Mouse (Mus musculus): Measurements from ENCODE around the gene Wnt4. TPM values are rescaled to one million over a fixed set of nuclear protein-coding genes. Genes with fewer than 3 reads are reported as not detected.

Gene Wnt4
- polyA plus RNA-seq, 1 experiment from 2014 or later, result 1.7 TPM

- ATAC-seq (ENCODE audit: low read depth), result peak; percentile 15; the same call in 1 of the 2 replicates
- Histone ChIP-seq H3K9me3 (ENCODE audit: control insufficient read depth, low read length) (no peaks in the 10 kb centered on the region), H3K9ac (replicated peaks; ENCODE audit: low read depth, low read length) (peak overlapping the region; percentile 62), H3K36me3 (ENCODE audit: control insufficient read depth, insufficient read depth, low read length) (no peaks in the 10 kb centered on the region), H3K4me1 (ENCODE audit: control insufficient read depth, insufficient read depth, low read length) (peaks cover 8% of the 10 kb centered on the region; the same call in 1 of the 2 replicates), H3K4me3 (ENCODE audit: low read depth, low read length) (peak overlapping the region; percentile 57), H3K27me3 (ENCODE audit: control insufficient read depth, insufficient read depth, low read length) (no peaks in the 10 kb centered on the region; the same call in 1 of the 2 replicates), H3K27ac (ENCODE audit: low read depth, low read length) (0 out of 2 replicates have a peak overlapping the region, but pooled peaks have one; percentile 16), H3K4me2 (ENCODE audit: low read depth, low read length) (peak overlapping the region; percentile 94)
- 2% methylated on average over 19 of the region's 46 CpGs for WGBS
These were observed 685 bp upstream of the Wnt4 start for GRCm38 (mm10) chr4:137276443-137277165.

- Histone ChIP-seq H3K9me3 (ENCODE audit: control insufficient read depth, low read length) (no peaks in the 10 kb centered on the region), H3K27ac (ENCODE audit: low read depth, low read length) (peak overlapping the region; percentile 57), H3K27me3 (ENCODE audit: control insufficient read depth, insufficient read depth, low read length) (no peaks in the 10 kb centered on the region; the same call in 1 of the 2 replicates), H3K36me3 (ENCODE audit: control insufficient read depth, insufficient read depth, low read length) (no peaks in the 10 kb centered on the region), H3K4me1 (ENCODE audit: control insufficient read depth, insufficient read depth, low read length) (peaks cover 10% of the 10 kb centered on the region), H3K4me2 (ENCODE audit: low read depth, low read length) (peak overlapping the region; percentile 94), H3K4me3 (ENCODE audit: low read depth, low read length) (peak overlapping the region; percentile 57), H3K9ac (replicated peaks; ENCODE audit: low read depth, low read length) (peak overlapping the region; percentile 62)
- ATAC-seq (ENCODE audit: low read depth), result no peak
- under 1% methylated on average over 36 of the region's 71 CpGs for WGBS
These were observed 383 bp downstream of the Wnt4 start for GRCm38 (mm10) chr4:137277600-137278143.

DNA sequence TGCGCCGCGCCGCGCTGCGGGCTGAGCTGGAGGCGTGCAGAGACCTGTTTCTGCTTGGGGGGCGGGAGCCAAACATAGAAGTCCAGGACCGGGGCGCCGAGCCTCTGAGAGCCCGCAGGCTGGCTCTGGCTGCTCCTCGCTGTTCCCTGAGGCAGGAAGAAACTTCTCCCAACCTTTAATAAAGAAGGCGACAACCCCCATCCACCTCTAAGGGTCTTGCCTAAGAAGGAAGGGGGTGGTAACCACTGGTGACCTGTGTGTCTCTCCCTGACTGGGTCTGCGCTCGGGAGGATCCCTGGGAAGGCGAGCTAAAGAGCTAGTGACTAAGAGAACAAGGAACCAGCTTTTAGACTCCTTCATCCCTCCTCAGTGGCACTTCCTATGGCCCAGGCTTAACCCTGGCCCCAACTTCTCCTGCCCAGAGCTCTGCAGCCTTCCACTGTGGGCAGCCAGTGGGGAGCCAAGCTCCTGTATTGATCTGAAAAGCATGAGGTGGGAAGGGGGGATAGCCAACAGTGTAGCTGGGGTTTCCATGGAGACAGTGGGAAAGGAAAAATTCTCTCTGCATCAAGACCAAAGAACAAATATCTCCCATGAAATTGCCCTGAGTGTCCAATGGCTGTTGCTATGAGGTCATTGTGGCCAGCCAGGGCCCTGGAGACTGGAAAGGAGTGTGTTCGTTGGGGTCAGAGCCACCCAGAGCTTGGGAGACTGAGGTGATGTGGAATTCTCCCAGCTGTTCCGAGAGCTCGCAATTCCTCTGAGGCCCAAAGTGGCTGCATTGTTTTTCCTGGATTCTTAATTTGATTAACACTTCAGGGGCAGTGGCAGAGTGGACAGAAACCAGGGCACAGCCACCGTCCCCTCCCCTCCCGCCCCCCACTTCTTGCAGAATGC is 1.1 kb downstream of the Wnt4 start:
- Histone ChIP-seq H3K4me3 (ENCODE audit: low read depth, low read length) (peak overlapping the region; percentile 57), H3K4me1 (ENCODE audit: control insufficient read depth, insufficient read depth, low read length) (peaks cover 16% of the 10 kb centered on the region), H3K27me3 (ENCODE audit: control insufficient read depth, insufficient read depth, low read length) (no peaks in the 10 kb centered on the region; the same call in 1 of the 2 replicates), H3K27ac (ENCODE audit: low read depth, low read length) (peak overlapping the region; percentile 57; the same call in 1 of the 2 replicates), H3K4me2 (ENCODE audit: low read depth, low read length) (peak overlapping the region; percentile 94), H3K36me3 (ENCODE audit: control insufficient read depth, insufficient read depth, low read length) (no peaks in the 10 kb centered on the region), H3K9ac (replicated peaks; ENCODE audit: low read depth, low read length) (peak overlapping the region; percentile 62), H3K9me3 (ENCODE audit: control insufficient read depth, low read length) (no peaks in the 10 kb centered on the region)
- WGBS, result 2% methylated on average over 22 of the region's 22 CpGs
- ATAC-seq (ENCODE audit: low read depth), result peak; percentile 38; the same call in 1 of the 2 replicates

GRCm38 (mm10) chr4:137279346-137279745 is 2.1 kb downstream of the Wnt4 start:
- H3K27ac ChIP-seq (ENCODE audit: low read depth, low read length), result no peak overlapping the region
- H3K9ac ChIP-seq (replicated peaks; ENCODE audit: low read depth, low read length), result no peak overlapping the region
- no peaks in the 10 kb centered on the region for H3K36me3 ChIP-seq (ENCODE audit: control insufficient read depth, insufficient read depth, low read length)
- H3K9me3 ChIP-seq (ENCODE audit: control insufficient read depth, low read length), result no peaks in the 10 kb centered on the region
- H3K4me3 ChIP-seq (ENCODE audit: low read depth, low read length), result no peak overlapping the region
- ATAC-seq (ENCODE audit: low read depth), result no peak
- WGBS, result 20% methylated on average over 5 of the region's 5 CpGs
- peaks cover 16% of the 10 kb centered on the region for H3K4me1 ChIP-seq (ENCODE audit: control insufficient read depth, insufficient read depth, low read length)
- no peaks in the 10 kb centered on the region; the same call in 1 of the 2 replicates for H3K27me3 ChIP-seq (ENCODE audit: control insufficient read depth, insufficient read depth, low read length)
- H3K4me2 ChIP-seq (ENCODE audit: low read depth, low read length), result peak overlapping the region; percentile 94; the same call in 1 of the 2 replicates

- ATAC-seq (ENCODE audit: low read depth), result no peak
- H3K4me1 ChIP-seq (ENCODE audit: control insufficient read depth, insufficient read depth, low read length), result peaks cover 16% of the 10 kb centered on the region
- H3K27ac ChIP-seq (ENCODE audit: low read depth, low read length), result no peak overlapping the region
- 78% methylated on average over 3 of the region's 3 CpGs for WGBS
- no peak overlapping the region for H3K9ac ChIP-seq (replicated peaks; ENCODE audit: low read depth, low read length)
- H3K4me3 ChIP-seq (ENCODE audit: low read depth, low read length), result no peak overlapping the region
- H3K36me3 ChIP-seq (ENCODE audit: control insufficient read depth, insufficient read depth, low read length), result no peaks in the 10 kb centered on the region
- H3K27me3 ChIP-seq (ENCODE audit: control insufficient read depth, insufficient read depth, low read length), result no peaks in the 10 kb centered on the region; the same call in 1 of the 2 replicates
- no peak overlapping the region for H3K4me2 ChIP-seq (ENCODE audit: low read depth, low read length)
- no peaks in the 10 kb centered on the region for H3K9me3 ChIP-seq (ENCODE audit: control insufficient read depth, low read length)
These were observed 4.0 kb downstream of the Wnt4 start for GRCm38 (mm10) chr4:137281273-137281672.

GRCm38 (mm10) chr4:137282122-137282521 is 4.8 kb downstream of the Wnt4 start:
- no peak overlapping the region for H3K27ac ChIP-seq (ENCODE audit: low read depth, low read length)
- 82% methylated on average over 5 of the region's 5 CpGs for WGBS
- peaks cover 16% of the 10 kb centered on the region for H3K4me1 ChIP-seq (ENCODE audit: control insufficient read depth, insufficient read depth, low read length)
- no peaks in the 10 kb centered on the region for H3K36me3 ChIP-seq (ENCODE audit: control insufficient read depth, insufficient read depth, low read length)
- H3K9me3 ChIP-seq (ENCODE audit: control insufficient read depth, low read length), result no peaks in the 10 kb centered on the region
- H3K27me3 ChIP-seq (ENCODE audit: control insufficient read depth, insufficient read depth, low read length), result no peaks in the 10 kb centered on the region; the same call in 1 of the 2 replicates
- ATAC-seq (ENCODE audit: low read depth), result no peak
- H3K4me3 ChIP-seq (ENCODE audit: low read depth, low read length), result no peak overlapping the region
- H3K4me2 ChIP-seq (ENCODE audit: low read depth, low read length), result no peak overlapping the region
- H3K9ac ChIP-seq (replicated peaks; ENCODE audit: low read depth, low read length), result no peak overlapping the region

DNA sequence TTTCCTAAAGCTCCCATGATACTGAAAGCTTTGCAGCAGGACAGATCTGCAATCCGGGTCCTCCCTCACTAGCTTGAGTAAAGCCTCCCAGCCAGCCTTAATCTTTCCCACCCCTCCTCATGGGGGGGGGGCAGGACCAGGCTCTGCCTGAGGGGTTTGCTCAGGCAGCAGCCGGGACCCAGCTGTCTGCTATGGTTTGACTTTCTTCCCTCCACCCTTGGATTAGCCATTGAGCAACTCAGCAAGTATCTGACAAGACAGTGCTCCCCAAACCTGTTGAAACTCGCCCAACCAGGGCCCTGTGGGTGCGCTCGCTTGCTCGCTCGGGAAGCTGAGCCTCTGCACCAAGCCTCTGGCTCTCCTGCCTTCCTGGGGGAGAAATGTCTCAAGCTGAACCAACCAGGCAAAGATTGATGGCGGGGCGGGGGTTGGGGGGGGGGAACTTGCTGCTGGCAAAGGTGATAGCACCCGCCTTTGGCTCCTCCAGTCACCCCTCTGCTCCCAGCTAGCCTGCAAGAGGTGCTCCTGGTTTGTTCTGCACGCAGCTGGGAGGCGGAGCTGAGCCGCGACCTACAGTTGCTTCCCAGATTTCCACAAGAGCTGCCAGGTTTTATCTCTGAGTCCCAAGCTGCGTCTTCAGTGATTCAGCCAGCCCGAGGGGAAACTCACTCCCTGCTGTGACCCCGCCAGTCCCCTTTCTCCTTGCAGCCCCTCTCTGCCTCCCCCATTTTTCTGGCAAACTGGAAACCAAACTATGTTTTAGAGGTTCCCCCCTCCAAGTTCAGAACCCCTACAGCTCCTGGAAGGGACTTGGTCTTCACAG is 5.5 kb downstream of the Wnt4 start:
- H3K27me3 ChIP-seq (ENCODE audit: control insufficient read depth, insufficient read depth, low read length), result no peaks in the 10 kb centered on the region; the same call in 1 of the 2 replicates
- H3K4me2 ChIP-seq (ENCODE audit: low read depth, low read length), result no peak overlapping the region
- no peaks in the 10 kb centered on the region for H3K9me3 ChIP-seq (ENCODE audit: control insufficient read depth, low read length)
- H3K4me3 ChIP-seq (ENCODE audit: low read depth, low read length), result no peak overlapping the region
- ATAC-seq (ENCODE audit: low read depth), result no peak
- 15% methylated on average over 17 of the region's 17 CpGs for WGBS
- 0 out of 2 replicates have a peak overlapping the region, but pooled peaks have one; percentile 3 for H3K9ac ChIP-seq (replicated peaks; ENCODE audit: low read depth, low read length)
- peaks cover 16% of the 10 kb centered on the region for H3K4me1 ChIP-seq (ENCODE audit: control insufficient read depth, insufficient read depth, low read length)
- no peaks in the 10 kb centered on the region for H3K36me3 ChIP-seq (ENCODE audit: control insufficient read depth, insufficient read depth, low read length)
- H3K27ac ChIP-seq (ENCODE audit: low read depth, low read length), result no peak overlapping the region

- no peak for ATAC-seq (ENCODE audit: low read depth)
- no peaks in the 10 kb centered on the region for H3K9me3 ChIP-seq (ENCODE audit: control insufficient read depth, low read length)
- no peaks in the 10 kb centered on the region for H3K36me3 ChIP-seq (ENCODE audit: control insufficient read depth, insufficient read depth, low read length)
- H3K4me2 ChIP-seq (ENCODE audit: low read depth, low read length), result no peak overlapping the region
- H3K27me3 ChIP-seq (ENCODE audit: control insufficient read depth, insufficient read depth, low read length), result no peaks in the 10 kb centered on the region
- no peak overlapping the region for H3K4me3 ChIP-seq (ENCODE audit: low read depth, low read length)
- peaks cover 14% of the 10 kb centered on the region for H3K4me1 ChIP-seq (ENCODE audit: control insufficient read depth, insufficient read depth, low read length)
- 20% methylated on average over 4 of the region's 4 CpGs for WGBS
- no peak overlapping the region for H3K27ac ChIP-seq (ENCODE audit: low read depth, low read length)
- H3K9ac ChIP-seq (replicated peaks; ENCODE audit: low read depth, low read length), result no peak overlapping the region
These were observed 6.1 kb downstream of the Wnt4 start for GRCm38 (mm10) chr4:137283407-137283732.
